Mouse (Mus musculus) embryonic facial prominence, embryonic 12.5 days (tissue): ENCODE measurements around the gene Lipc. TPM values are rescaled to one million over a fixed set of nuclear protein-coding genes. Genes with fewer than 3 reads are reported as not detected.
"Not testable (repeated sequence)": the region's sequence is repeated elsewhere in the genome, so short reads cannot be mapped to it uniquely, and the experiment has no call there.

Source experiments
- ATAC-seq: fragments of 200-750 bp; cut with Nextera tagmentation; 2 replicates; pipeline ENCODE4 v1.8.0; 2017; ENCODE audit not compliant: insufficient number of reproducible peaks, insufficient read depth, low FRiP score, low TSS enrichment
- H3K27ac ChIP-seq: fragments of 300-500 bp; sonication (generic); 2 replicates; pipeline ENCODE4 v1.5.1; 2016; ENCODE audit warnings: mild to moderate bottlenecking
- H3K27me3 ChIP-seq: fragments of 300-500 bp; sonication (generic); 2 replicates; pipeline ENCODE4 v1.6.1; 2016; ENCODE audit warnings: mild to moderate bottlenecking, moderate library complexity
- H3K36me3 ChIP-seq: fragments of 300-500 bp; sonication (generic); 2 replicates; pipeline ENCODE4 v1.6.1; 2016; ENCODE audit warnings: mild to moderate bottlenecking
- H3K4me1 ChIP-seq: fragments of 300-500 bp; sonication (generic); 2 replicates; pipeline ENCODE4 v1.6.1; 2016
- H3K4me2 ChIP-seq: fragments of 300-500 bp; sonication (generic); replicated peaks from 2 replicates; pipeline ENCODE4 v1.6.1; 2016; ENCODE audit warnings: mild to moderate bottlenecking, moderate library complexity
- H3K4me3 ChIP-seq: fragments of 300-500 bp; sonication (generic); 2 replicates; pipeline ENCODE4 v1.5.1; 2016; ENCODE audit warnings: mild to moderate bottlenecking
- H3K9ac ChIP-seq: fragments of 300-500 bp; sonication (generic); 2 replicates; pipeline ENCODE4 v1.6.1; 2016; ENCODE audit warnings: mild to moderate bottlenecking, moderate library complexity
- H3K9me3 ChIP-seq: fragments of 300-500 bp; sonication (generic); 2 replicates; pipeline ENCODE4 v1.6.1; 2016; ENCODE audit warnings: mild to moderate bottlenecking, moderate library complexity
- WGBS: fragments of 180-500 bp; shearing (Covaris S2); methylation state at CpG from one replicate; pipeline ENCODE4 v1.1.7; 2016; 5-methylcytosine and 5-hydroxymethylcytosine counted together
- polyA plus RNA-seq: library from polyadenylated mRNA; unstranded; fragments of >200 nt; fragmentation: Nextera tagmentation; extraction: Ambion mirVana; gene quantifications from 2 replicates; pipeline ENCODE4 v1.2.1, GENCODE M21; 2016

Lipc gene
- polyA plus RNA-seq, 1 experiment from 2014 or later, result not detected

- WGBS, result 61% methylated on average over 4 of the region's 4 CpGs
- Histone ChIP-seq H3K27ac (peak overlapping the region; percentile 64), H3K4me3 (no peak overlapping the region)
Measured at GRCm38 (mm10) chr9:70875059-70875458, 77.0 kb downstream of the Lipc start.

GRCm38 (mm10) chr9:70872675-70873074 lies 79.4 kb downstream of the Lipc start:
- Histone ChIP-seq H3K27ac (no peak overlapping the region), H3K4me1 (no peaks in the 10 kb centered on the region), H3K36me3 (no peaks in the 10 kb centered on the region), H3K4me3 (no peak overlapping the region), H3K4me2 (no peak overlapping the region), H3K9me3 (no peaks in the 10 kb centered on the region), H3K9ac (no peak overlapping the region), H3K27me3 (no peaks in the 10 kb centered on the region)
- WGBS, result 84% methylated on average over 8 of the region's 8 CpGs
- no peak for ATAC-seq

More at GRCm38 (mm10) chr9:70875059-70875458, 77.0 kb downstream of the Lipc start:
- no peaks in the 10 kb centered on the region for H3K9me3 ChIP-seq
- no peaks in the 10 kb centered on the region for H3K4me1 ChIP-seq
- H3K27me3 ChIP-seq, result no peaks in the 10 kb centered on the region
- H3K9ac ChIP-seq, result no peak overlapping the region
- H3K36me3 ChIP-seq, result no peaks in the 10 kb centered on the region
- ATAC-seq, result no peak
- H3K4me2 ChIP-seq, result no peak overlapping the region

GRCm38 (mm10) chr9:70870326-70870725 lies 81.7 kb downstream of the Lipc start:
- Histone ChIP-seq H3K36me3 (no peaks in the 10 kb centered on the region), H3K27ac (no peak overlapping the region), H3K27me3 (no peaks in the 10 kb centered on the region), H3K4me1 (no peaks in the 10 kb centered on the region), H3K4me2 (no peak overlapping the region), H3K9me3 (no peaks in the 10 kb centered on the region), H3K9ac (no peak overlapping the region), H3K4me3 (no peak overlapping the region)
- 87% methylated on average over 4 of the region's 4 CpGs for WGBS
- ATAC-seq, result no peak

- Histone ChIP-seq H3K4me2 (no peak overlapping the region), H3K4me3 (no peak overlapping the region), H3K4me1 (no peaks in the 10 kb centered on the region), H3K9ac (no peak overlapping the region), H3K9me3 (no peaks in the 10 kb centered on the region), H3K27me3 (no peaks in the 10 kb centered on the region), H3K36me3 (no peaks in the 10 kb centered on the region), H3K27ac (no peak overlapping the region)
- ATAC-seq, result no peak
- WGBS, result 89% methylated on average over 5 of the region's 5 CpGs
Measured at GRCm38 (mm10) chr9:70869169-70869873, 82.7 kb downstream of the Lipc start.

- Histone ChIP-seq H3K4me1 (peaks cover 8% of the 10 kb centered on the region; the same call in 1 of the 2 replicates), H3K9ac (no peak overlapping the region), H3K9me3 (no peaks in the 10 kb centered on the region), H3K27me3 (0 out of 2 replicates have a peak, but pooled peaks cover 3% of the 10 kb centered on the region), H3K27ac (no peak overlapping the region), H3K36me3 (no peaks in the 10 kb centered on the region), H3K4me2 (no peak overlapping the region), H3K4me3 (no peak overlapping the region)
- WGBS, result 82% methylated on average over 4 of the region's 4 CpGs
- no peak for ATAC-seq
Measured at GRCm38 (mm10) chr9:70867381-70867780, 84.6 kb downstream of the Lipc start.

GRCm38 (mm10) chr9:70864039-70864438 lies 88.0 kb downstream of the Lipc start:
- no peak overlapping the region for H3K4me3 ChIP-seq
- 62% methylated on average over 8 of the region's 8 CpGs for WGBS

GRCm38 (mm10) chr9:70863299-70863698 lies 88.7 kb downstream of the Lipc start:
- no peak overlapping the region for H3K9ac ChIP-seq
- 0 out of 2 replicates have a peak overlapping the region, but pooled peaks have one; percentile 41 for H3K27ac ChIP-seq
- no peaks in the 10 kb centered on the region for H3K9me3 ChIP-seq
- no peak for ATAC-seq
- H3K4me3 ChIP-seq, result no peak overlapping the region
- 19% methylated on average over 8 of the region's 8 CpGs for WGBS
- H3K36me3 ChIP-seq, result no peaks in the 10 kb centered on the region
- H3K27me3 ChIP-seq, result 0 out of 2 replicates have a peak, but pooled peaks cover 3% of the 10 kb centered on the region
- no peak overlapping the region for H3K4me2 ChIP-seq
- peaks cover 8% of the 10 kb centered on the region; the same call in 1 of the 2 replicates for H3K4me1 ChIP-seq

More at GRCm38 (mm10) chr9:70864039-70864438, 88.0 kb downstream of the Lipc start:
- H3K9me3 ChIP-seq, result no peaks in the 10 kb centered on the region
- no peaks in the 10 kb centered on the region for H3K36me3 ChIP-seq
- no peak for ATAC-seq
- no peak overlapping the region for H3K27ac ChIP-seq
- 0 out of 2 replicates have a peak, but pooled peaks cover 3% of the 10 kb centered on the region for H3K27me3 ChIP-seq
- H3K4me2 ChIP-seq, result no peak overlapping the region
- peaks cover 8% of the 10 kb centered on the region; the same call in 1 of the 2 replicates for H3K4me1 ChIP-seq
- no peak overlapping the region for H3K9ac ChIP-seq

GRCm38 (mm10) chr9:70859233-70859632 lies 92.8 kb downstream of the Lipc start:
- 57% methylated on average over 5 of the region's 5 CpGs for WGBS
- Histone ChIP-seq H3K36me3 (no peaks in the 10 kb centered on the region), H3K9ac (no peak overlapping the region), H3K27me3 (0 out of 2 replicates have a peak, but pooled peaks cover 3% of the 10 kb centered on the region), H3K4me1 (peaks cover 8% of the 10 kb centered on the region; the same call in 1 of the 2 replicates), H3K27ac (no peak overlapping the region), H3K4me3 (no peak overlapping the region), H3K9me3 (no peaks in the 10 kb centered on the region), H3K4me2 (no peak overlapping the region)
- no peak for ATAC-seq

- H3K27me3 ChIP-seq, result no peaks in the 10 kb centered on the region
- 89% methylated on average over 6 of the region's 6 CpGs for WGBS
- ATAC-seq, result no peak
- H3K4me2 ChIP-seq, result no peak overlapping the region
- 0 out of 2 replicates have a peak, but pooled peaks cover 3% of the 10 kb centered on the region for H3K4me1 ChIP-seq
- H3K36me3 ChIP-seq, result no peaks in the 10 kb centered on the region
- no peaks in the 10 kb centered on the region for H3K9me3 ChIP-seq
- no peak overlapping the region for H3K27ac ChIP-seq
- no peak overlapping the region for H3K4me3 ChIP-seq
- no peak overlapping the region for H3K9ac ChIP-seq
Measured at GRCm38 (mm10) chr9:70855868-70856267, 96.2 kb downstream of the Lipc start.

- 0 out of 2 replicates have a peak, but pooled peaks cover 3% of the 10 kb centered on the region for H3K4me1 ChIP-seq
- no peak overlapping the region for H3K9ac ChIP-seq
- no peaks in the 10 kb centered on the region for H3K36me3 ChIP-seq
- H3K9me3 ChIP-seq, result no peaks in the 10 kb centered on the region
- no peaks in the 10 kb centered on the region for H3K27me3 ChIP-seq
- ATAC-seq, result no peak
- H3K27ac ChIP-seq, result no peak overlapping the region
- WGBS, result 79% methylated on average over 6 of the region's 6 CpGs
- H3K4me3 ChIP-seq, result no peak overlapping the region
- no peak overlapping the region for H3K4me2 ChIP-seq
Measured at GRCm38 (mm10) chr9:70854950-70855349, 97.1 kb downstream of the Lipc start.

GRCm38 (mm10) chr9:70853081-70853480 lies 98.9 kb downstream of the Lipc start:
- WGBS, result 90% methylated on average over 15 of the region's 15 CpGs
- H3K27ac ChIP-seq, result not testable (repeated sequence)

GRCm38 (mm10) chr9:70851533-70851932 lies 100.5 kb downstream of the Lipc start:
- WGBS, result 70% methylated on average over 3 of the region's 3 CpGs
- H3K27me3 ChIP-seq, result no peaks in the 10 kb centered on the region
- H3K9me3 ChIP-seq, result no peaks in the 10 kb centered on the region

More at GRCm38 (mm10) chr9:70853081-70853480, 98.9 kb downstream of the Lipc start:
- H3K4me2 ChIP-seq, H3K4me3 ChIP-seq, H3K9ac ChIP-seq, H3K27me3 ChIP-seq, H3K9me3 ChIP-seq, H3K36me3 ChIP-seq, ATAC-seq, H3K4me1 ChIP-seq: not testable (repeated sequence)

More at GRCm38 (mm10) chr9:70851533-70851932, 100.5 kb downstream of the Lipc start:
- no peak for ATAC-seq
- Histone ChIP-seq H3K4me2 (no peak overlapping the region), H3K36me3 (no peaks in the 10 kb centered on the region), H3K4me3 (no peak overlapping the region), H3K27ac (no peak overlapping the region), H3K9ac (no peak overlapping the region), H3K4me1 (0 out of 2 replicates have a peak, but pooled peaks cover 10% of the 10 kb centered on the region)
